Comparison of ENCODE assay signal across 11 mouse cellular contexts in genomic region chr2:180600569-180601021, GRCm38 (mm10). TPM values are rescaled to one million over a fixed set of nuclear protein-coding genes. Genes with fewer than 3 reads are reported as not detected.
DNase-seq lines count a peak whose midpoint lies in the region; ATAC-seq and TF ChIP-seq lines count a peak whose summit lies in the region.
"Had no signal": no experiment of that assay in that cellular context is flagged by ENCODE, and none has a peak within 500 bp of the region (broad histone marks: within the 10 kb centered on the region; RNA-seq: fewer than 3 reads in every experiment).

No protein-coding gene starts in this region.

- H3K4me3 ChIP-seq in gastrocnemius, adult 2 months, result no peak overlapping the region
- H3K4me3 ChIP-seq in hindbrain, embryonic 14.5 days (replicated peaks; ENCODE audit: low read length), result no peak overlapping the region
- no peak overlapping the region for H3K4me3 ChIP-seq in stomach, embryonic 16.5 days (replicated peaks; ENCODE audit: low read length)
- no peak overlapping the region for H3K4me3 ChIP-seq in kidney, embryonic 16.5 days (ENCODE audit: low read length)
- H3K4me3 ChIP-seq: lung, embryonic 15.5 days had no signal

- no peak overlapping the region for H3K27ac ChIP-seq in gastrocnemius, adult 2 months
- peak overlapping the region; percentile 49 for H3K27ac ChIP-seq in hindbrain, embryonic 14.5 days
- peak overlapping the region; percentile 29; the same call in 1 of the 2 replicates for H3K27ac ChIP-seq in stomach, embryonic 16.5 days (ENCODE audit: low read length)
- H3K27ac ChIP-seq in kidney, embryonic 16.5 days (ENCODE audit: low read length), result no peak overlapping the region
- H3K27ac ChIP-seq: lung, embryonic 15.5 days had no signal

- H3K4me2 ChIP-seq in hindbrain, embryonic 14.5 days (replicated peaks), result no peak overlapping the region
- no peak overlapping the region for H3K4me2 ChIP-seq in stomach, embryonic 16.5 days (ENCODE audit: low read depth, low read length)
- no peak overlapping the region for H3K4me2 ChIP-seq in kidney, embryonic 16.5 days (replicated peaks; ENCODE audit: low read depth, low read length)
- H3K4me2 ChIP-seq: lung, embryonic 15.5 days had no signal

- peaks cover 8% of the 10 kb centered on the region for H3K36me3 ChIP-seq in hindbrain, embryonic 14.5 days (replicated peaks; ENCODE audit: control insufficient read depth, insufficient read depth)
- no peaks in the 10 kb centered on the region for H3K36me3 ChIP-seq in stomach, embryonic 16.5 days (ENCODE audit: control insufficient read depth, insufficient read depth, low read length)
- H3K36me3 ChIP-seq in kidney, embryonic 16.5 days (ENCODE audit: insufficient read depth, low read length), result 0 out of 2 replicates have a peak, but pooled peaks cover under 1% of the 10 kb centered on the region
- H3K36me3 ChIP-seq: lung, embryonic 15.5 days had no signal

- intact Hi-C loops in gastrocnemius, adult 2 months (cut with DNase I), result no loop called here

- ATAC-seq in hindbrain, embryonic 14.5 days (ENCODE audit: low FRiP score), result peak; percentile 57; the same call in 1 of the 2 replicates
- ATAC-seq in stomach, embryonic 16.5 days (ENCODE audit: insufficient read depth, low FRiP score), result no peak
- ATAC-seq in kidney, embryonic 16.5 days (ENCODE audit: low FRiP score, low TSS enrichment), result no peak; the same call in 1 of the 2 replicates
- no peak for ATAC-seq in CD4-positive, CD25-positive, alpha-beta regulatory T cell, adult 4 months

- peaks cover 30% of the 10 kb centered on the region for H3K4me1 ChIP-seq in hindbrain, embryonic 14.5 days (replicated peaks; ENCODE audit: control insufficient read depth, insufficient read depth, low read length)
- peaks cover 3% of the 10 kb centered on the region for H3K4me1 ChIP-seq in stomach, embryonic 16.5 days (ENCODE audit: control insufficient read depth, insufficient read depth, low read length)
- peaks cover 7% of the 10 kb centered on the region; the same call in 1 of the 2 replicates for H3K4me1 ChIP-seq in kidney, embryonic 16.5 days (ENCODE audit: insufficient read depth, low read length)

- no peaks in the 10 kb centered on the region for H3K9me3 ChIP-seq in hindbrain, embryonic 14.5 days (ENCODE audit: control insufficient read depth, low read length)
- no peaks in the 10 kb centered on the region for H3K9me3 ChIP-seq in stomach, embryonic 16.5 days (replicated peaks; ENCODE audit: control insufficient read depth, low read length)
- no peaks in the 10 kb centered on the region for H3K9me3 ChIP-seq in kidney, embryonic 16.5 days (ENCODE audit: low read length)
- H3K9me3 ChIP-seq: lung, embryonic 15.5 days had no signal

- H3K9ac ChIP-seq in hindbrain, embryonic 14.5 days, result no peak overlapping the region
- no peak overlapping the region for H3K9ac ChIP-seq in stomach, embryonic 16.5 days (ENCODE audit: low read length)
- H3K9ac ChIP-seq in kidney, embryonic 16.5 days (replicated peaks; ENCODE audit: low read length), result no peak overlapping the region
- H3K9ac ChIP-seq: lung, embryonic 15.5 days had no signal

- peak; percentile 11 for DNase-seq in gastrocnemius, adult 2 months
- DNase-seq in gastrocnemius, postnatal 4 days (ENCODE audit: low spot score in 2 of 2), result no peak
- peak; percentile 59 for DNase-seq in right cerebral cortex, postnatal 4 days
- DNase-seq in right cerebral cortex, adult 18-20 months, result no peak
- DNase-seq in hindbrain, embryonic 14.5 days (ENCODE audit: low spot score), result peak; percentile 69
- DNase-seq: right cerebral cortex, postnatal 14 days had no signal

- WGBS in hindbrain, embryonic 14.5 days, result 14% methylated on average over 9 of the region's 9 CpGs
- 22% methylated on average over 9 of the region's 9 CpGs for WGBS in stomach, embryonic 16.5 days
- WGBS in kidney, embryonic 16.5 days, result 25% methylated on average over 9 of the region's 9 CpGs

- 0 out of 2 replicates have a peak, but pooled peaks cover 3% of the 10 kb centered on the region for H3K27me3 ChIP-seq in hindbrain, embryonic 14.5 days (ENCODE audit: control insufficient read depth, insufficient read depth, low read length)
- H3K27me3 ChIP-seq in stomach, embryonic 16.5 days (ENCODE audit: control insufficient read depth, insufficient read depth, low read length), result peaks cover 28% of the 10 kb centered on the region
- H3K27me3 ChIP-seq in kidney, embryonic 16.5 days (ENCODE audit: insufficient read depth, low read length), result peaks cover 29% of the 10 kb centered on the region

- TF ChIP-seq CTCF in gastrocnemius, adult 2 months (IDR thresholded peaks at IDR 0.05), result no peak

RNA-seq across cellular contexts. Expression of gene Col9a3, which starts 3.0 kb away (rescaled TPM):
- not detected for total RNA-seq in gastrocnemius, adult 2 months (2021)
- total RNA-seq in gastrocnemius, postnatal 4 days (2021), result 1 to 10 TPM; 2.2 to 2.7 TPM
- polyA plus RNA-seq in hindbrain, embryonic 14.5 days (2014; fragmentation: Nextera tagmentation; extraction: Ambion mirVana), result 61.4 and 65.7 TPM in 2 replicates
- 6.6 and 9.0 TPM in 2 replicates for polyA plus RNA-seq in stomach, embryonic 16.5 days (2015; fragmentation: Nextera tagmentation; extraction: Ambion mirVana)
- polyA plus RNA-seq in kidney, embryonic 16.5 days (2015; fragmentation: Nextera tagmentation; extraction: Ambion mirVana), result 9.5 and 9.8 TPM in 2 replicates
- 1 to 10 TPM in 1 of 2 experiments, under 1 TPM in 1; 0.40 to 2.3 TPM for polyA plus RNA-seq in CD4-positive, CD25-positive, alpha-beta regulatory T cell, adult 4 months (2017; shearing (Covaris generic))

RNA-seq across cellular contexts. Expression of gene Ogfr, which starts 11.6 kb away (rescaled TPM):
- 10 to 100 TPM; 20.3 to 24.5 TPM for total RNA-seq in gastrocnemius, adult 2 months (2021)
- total RNA-seq in gastrocnemius, postnatal 4 days (2021), result 10 to 100 TPM; 46.8 to 52.2 TPM
- 88.4 and 90.2 TPM in 2 replicates for polyA plus RNA-seq in hindbrain, embryonic 14.5 days (2014; fragmentation: Nextera tagmentation; extraction: Ambion mirVana)
- polyA plus RNA-seq in stomach, embryonic 16.5 days (2015; fragmentation: Nextera tagmentation; extraction: Ambion mirVana), result 35.0 and 39.5 TPM in 2 replicates
- polyA plus RNA-seq in kidney, embryonic 16.5 days (2015; fragmentation: Nextera tagmentation; extraction: Ambion mirVana), result 67.3 and 69.3 TPM in 2 replicates
- 10 to 100 TPM; 11.0 to 13.1 TPM for polyA plus RNA-seq in CD4-positive, CD25-positive, alpha-beta regulatory T cell, adult 4 months (2017; shearing (Covaris generic))

RNA-seq across cellular contexts. Expression of gene Mrgbp, which starts 19.5 kb away (rescaled TPM):
- 1 to 10 TPM; 4.1 to 5.2 TPM for total RNA-seq in gastrocnemius, adult 2 months (2021)
- 10 to 100 TPM; 14.1 to 17.3 TPM for total RNA-seq in gastrocnemius, postnatal 4 days (2021)
- polyA plus RNA-seq in hindbrain, embryonic 14.5 days (2014; fragmentation: Nextera tagmentation; extraction: Ambion mirVana), result 35.4 and 38.2 TPM in 2 replicates
- 22.7 and 22.8 TPM in 2 replicates for polyA plus RNA-seq in stomach, embryonic 16.5 days (2015; fragmentation: Nextera tagmentation; extraction: Ambion mirVana)
- polyA plus RNA-seq in kidney, embryonic 16.5 days (2015; fragmentation: Nextera tagmentation; extraction: Ambion mirVana), result 43.7 and 43.9 TPM in 2 replicates
- polyA plus RNA-seq in CD4-positive, CD25-positive, alpha-beta regulatory T cell, adult 4 months (2017; shearing (Covaris generic)), result 10 to 100 TPM; 22.7 to 23.5 TPM

RNA-seq across cellular contexts. Expression of gene Tcfl5, which starts 41.9 kb away (rescaled TPM):
- total RNA-seq in gastrocnemius, adult 2 months (2021), result not detected
- total RNA-seq in gastrocnemius, postnatal 4 days (2021), result 1 to 10 TPM in 1 of 2 experiments, under 1 TPM in 1; 0.93 to 1.3 TPM
- polyA plus RNA-seq in hindbrain, embryonic 14.5 days (2014; fragmentation: Nextera tagmentation; extraction: Ambion mirVana), result 0.87 and 0.99 TPM in 2 replicates
- polyA plus RNA-seq in stomach, embryonic 16.5 days (2015; fragmentation: Nextera tagmentation; extraction: Ambion mirVana), result 0.12 TPM in 1 of 2 replicates, not detected in the other
- polyA plus RNA-seq in kidney, embryonic 16.5 days (2015; fragmentation: Nextera tagmentation; extraction: Ambion mirVana), result 0.09 and 0.15 TPM in 2 replicates
- polyA plus RNA-seq in CD4-positive, CD25-positive, alpha-beta regulatory T cell, adult 4 months (2017; shearing (Covaris generic)), result under 1 TPM in 1 of 2 experiments, not detected in 1; 0.23 TPM
- polyA plus RNA-seq: heart, postnatal 0 days had no signal

Comparison
In these comparisons a context has a peak if more than half of its experiments do, and no peak if none do; other contexts are left out.
1. DNase-seq: peak in gastrocnemius, adult 2 months (single experiment), right cerebral cortex, postnatal 4 days (single experiment) and hindbrain, embryonic 14.5 days (single experiment); none in gastrocnemius, postnatal 4 days (0 of 2) and right cerebral cortex, adult 18-20 months (single experiment).
2. H3K27ac ChIP-seq: peak in hindbrain, embryonic 14.5 days (single experiment) and stomach, embryonic 16.5 days (single experiment); none in gastrocnemius, adult 2 months (single experiment) and kidney, embryonic 16.5 days (single experiment).